Mouse (Mus musculus): ENCODE data around the gene Fbxo22. TPM values are rescaled to one million over a fixed set of nuclear protein-coding genes. Genes with fewer than 3 reads are reported as not detected.

The Fbxo22 gene
- polyA plus RNA-seq (2015; fragmentation: Nextera tagmentation; extraction: Ambion mirVana): 78.8 and 80.1 TPM in 2 replicates

DNA sequence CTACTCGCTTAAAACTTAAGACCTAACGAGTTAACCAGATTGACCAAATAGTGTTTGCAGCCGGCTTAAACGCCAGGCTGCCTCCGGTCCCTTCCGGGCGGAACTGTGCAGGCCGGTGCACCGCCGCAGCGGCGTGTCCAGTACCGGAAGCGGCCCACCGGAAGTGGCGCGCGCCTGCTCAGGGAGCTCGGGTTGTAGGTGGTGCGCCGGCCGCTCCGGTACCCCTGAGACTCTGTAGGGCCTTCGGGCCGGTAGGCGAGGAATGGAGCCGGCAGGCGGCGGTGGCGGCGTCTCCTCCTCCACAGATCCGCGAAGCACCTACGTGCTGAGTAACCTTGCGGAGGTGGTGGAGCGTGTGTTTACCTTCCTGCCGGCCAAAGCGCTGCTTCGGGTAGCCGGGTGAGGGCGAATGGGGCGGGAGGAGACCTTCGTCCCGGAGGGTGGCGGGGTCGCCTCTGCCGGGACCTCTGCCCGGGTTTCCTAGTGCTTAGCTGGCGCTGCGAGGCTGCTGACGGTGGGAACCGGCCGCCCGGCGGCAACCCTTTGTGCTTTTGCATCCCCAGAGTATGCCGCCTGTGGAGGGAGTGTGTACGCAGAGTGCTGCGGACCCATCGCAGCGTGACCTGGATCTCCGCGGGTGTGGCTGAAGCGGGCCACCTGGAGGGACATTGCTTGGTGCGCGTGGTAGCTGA lies at the start of gene Fbxo22:
Fbxo22 (plus strand) TSS at position 136 of the 692 bp plus-strand sequence.
- WGBS: under 1% methylated on average over 65 of the region's 65 CpGs
- peak; percentile 98 for ATAC-seq (ENCODE audit: low FRiP score)
- Histone ChIP-seq H3K9ac (replicated peaks) (peak within 1 kb of the TSS; percentile 84), H3K36me3 (peaks cover 10% of the 10 kb centered on the region), H3K4me3 (replicated peaks) (peak within 1 kb of the TSS; percentile 92), H3K27ac (replicated peaks) (peak within 1 kb of the TSS; percentile 91), H3K4me2 (peak within 1 kb of the TSS; percentile 72), H3K4me1 (peaks cover 32% of the 10 kb centered on the region), H3K27me3 (replicated peaks) (no peaks in the 10 kb centered on the region), H3K9me3 (replicated peaks) (no peaks in the 10 kb centered on the region)

DNA sequence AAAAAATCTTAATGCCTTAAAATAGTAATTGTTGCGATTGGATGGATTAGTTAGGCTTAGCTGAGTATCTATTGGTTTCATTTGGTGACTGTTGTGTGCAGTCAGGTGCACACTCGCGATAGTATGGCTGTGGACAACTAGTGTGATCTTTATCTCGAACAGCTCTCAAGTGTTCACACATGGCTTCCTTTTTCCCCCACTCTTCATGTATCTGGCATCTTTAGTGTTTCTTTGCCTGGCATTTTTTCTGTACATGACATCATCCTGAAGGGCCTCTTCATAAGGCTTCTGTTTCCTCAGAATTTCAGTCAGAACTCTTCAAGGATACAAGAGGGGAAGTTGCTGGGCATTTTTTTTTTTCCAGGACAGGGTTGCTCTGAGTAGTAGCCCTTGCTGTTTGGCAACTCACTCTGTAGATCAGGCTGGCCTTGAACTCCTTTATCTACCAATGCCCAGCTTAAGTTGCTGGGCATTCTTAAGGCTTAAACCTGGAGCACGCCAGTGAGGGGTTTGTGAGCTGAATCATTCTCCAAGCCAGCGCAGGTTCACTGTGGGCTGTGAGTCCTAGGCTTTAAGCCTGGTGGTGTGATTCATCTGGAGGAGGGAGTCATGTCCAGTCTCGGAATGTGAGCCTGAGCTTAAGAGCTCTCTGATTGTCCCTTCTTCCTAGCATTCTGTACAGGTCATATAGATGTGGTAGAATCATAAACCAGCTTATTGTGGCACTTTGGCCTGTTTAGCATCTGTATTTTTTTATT lies 37.9 kb upstream of the Fbxo22 start:
- Histone ChIP-seq H3K27me3 (replicated peaks) (no peaks in the 10 kb centered on the region), H3K4me2 (no peak overlapping the region), H3K9ac (replicated peaks) (no peak overlapping the region), H3K9me3 (replicated peaks) (no peaks in the 10 kb centered on the region), H3K4me3 (replicated peaks) (no peak overlapping the region), H3K27ac (replicated peaks) (no peak overlapping the region), H3K4me1 (no peaks in the 10 kb centered on the region), H3K36me3 (peaks cover 2% of the 10 kb centered on the region; the same call in 1 of the 2 replicates)
- 91% methylated on average over 7 of the region's 7 CpGs for WGBS
- no peak for ATAC-seq (ENCODE audit: low FRiP score)

DNA sequence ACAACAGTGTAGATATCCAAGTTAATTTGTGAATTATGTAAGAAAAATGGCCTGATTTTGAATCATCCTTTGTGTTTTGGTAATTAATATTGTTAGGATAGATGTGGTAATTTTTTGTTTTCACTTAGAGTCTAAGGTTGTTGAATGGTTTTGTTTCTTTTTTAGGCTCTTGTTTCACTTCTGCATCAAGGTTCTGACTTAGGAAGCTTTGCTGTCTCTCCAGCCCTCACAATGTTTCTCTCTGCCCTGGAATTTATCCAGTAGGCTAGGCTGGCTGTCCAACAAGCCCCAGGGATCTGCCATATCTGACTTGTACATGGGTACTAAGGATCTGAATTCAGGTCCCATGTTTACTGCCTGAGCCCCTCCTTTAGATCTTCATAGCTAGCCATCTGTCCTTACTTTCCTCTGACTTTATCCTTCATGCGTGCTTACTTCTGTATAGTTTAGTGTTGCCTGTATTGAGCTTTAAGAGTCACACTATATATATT lies 36.5 kb upstream of the Fbxo22 start:
- Histone ChIP-seq H3K9ac (replicated peaks) (no peak overlapping the region), H3K4me3 (replicated peaks) (no peak overlapping the region), H3K9me3 (replicated peaks) (no peaks in the 10 kb centered on the region), H3K27me3 (replicated peaks) (no peaks in the 10 kb centered on the region), H3K4me1 (no peaks in the 10 kb centered on the region), H3K36me3 (peaks cover 2% of the 10 kb centered on the region; the same call in 1 of the 2 replicates), H3K4me2 (no peak overlapping the region), H3K27ac (replicated peaks) (no peak overlapping the region)
- no peak for ATAC-seq (ENCODE audit: low FRiP score)
- WGBS: 97% methylated on average over 1 of the region's 1 CpGs

DNA sequence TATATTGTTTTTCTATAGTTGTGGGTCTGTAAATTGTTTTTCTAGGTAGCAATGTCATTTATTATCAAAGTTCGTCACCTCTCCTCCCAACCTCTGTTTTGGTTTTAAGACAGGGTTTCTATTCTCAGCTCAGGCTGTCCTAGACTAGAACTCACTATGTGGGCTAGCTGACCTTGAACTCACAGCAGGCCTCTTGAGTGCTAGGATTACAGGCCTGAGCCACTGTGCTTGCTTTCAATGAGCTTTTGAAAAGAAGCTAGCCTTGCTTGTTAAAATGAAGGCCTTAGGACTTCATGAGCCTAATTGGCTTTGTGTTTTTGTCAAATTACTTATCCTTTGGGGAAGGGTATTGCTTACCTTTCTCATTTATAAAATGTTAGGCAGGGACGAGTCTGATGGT lies 34.5 kb upstream of the Fbxo22 start:
- Histone ChIP-seq H3K9ac (replicated peaks) (no peak overlapping the region), H3K4me2 (no peak overlapping the region), H3K9me3 (replicated peaks) (no peaks in the 10 kb centered on the region), H3K36me3 (no peaks in the 10 kb centered on the region; the same call in 1 of the 2 replicates), H3K4me1 (no peaks in the 10 kb centered on the region), H3K4me3 (replicated peaks) (no peak overlapping the region), H3K27ac (replicated peaks) (no peak overlapping the region), H3K27me3 (replicated peaks) (no peaks in the 10 kb centered on the region)
- no peak for ATAC-seq (ENCODE audit: low FRiP score)
- 80% methylated on average over 2 of the region's 2 CpGs for WGBS

DNA sequence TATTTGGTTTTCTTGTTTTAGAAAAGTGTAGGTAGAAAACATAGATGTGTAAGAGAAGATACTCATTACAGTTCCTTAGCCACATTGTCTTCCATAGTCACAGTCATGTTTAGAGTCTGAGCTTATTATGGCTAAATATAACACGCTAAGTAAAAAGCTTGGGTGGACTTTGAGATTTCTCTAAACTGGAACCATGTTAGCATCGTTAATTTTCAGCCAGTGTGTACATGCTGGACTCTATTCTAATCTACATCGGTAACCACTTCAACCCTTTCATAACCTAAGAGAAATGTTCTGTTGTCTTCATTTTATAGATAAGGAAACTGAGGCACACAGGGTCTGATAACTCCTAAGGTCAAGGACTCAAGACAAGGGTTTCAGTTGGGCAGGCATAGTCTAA lies 12.8 kb upstream of the Fbxo22 start:
- peaks cover 23% of the 10 kb centered on the region for H3K36me3 ChIP-seq
- H3K27ac ChIP-seq (replicated peaks): no peak overlapping the region
- 94% methylated on average over 3 of the region's 3 CpGs for WGBS
- H3K27me3 ChIP-seq (replicated peaks): no peaks in the 10 kb centered on the region
- H3K4me3 ChIP-seq (replicated peaks): no peak overlapping the region
- no peaks in the 10 kb centered on the region for H3K9me3 ChIP-seq (replicated peaks)
- H3K4me2 ChIP-seq: no peak overlapping the region
- H3K4me1 ChIP-seq: no peaks in the 10 kb centered on the region
- H3K9ac ChIP-seq (replicated peaks): no peak overlapping the region
- ATAC-seq (ENCODE audit: low FRiP score): no peak

DNA sequence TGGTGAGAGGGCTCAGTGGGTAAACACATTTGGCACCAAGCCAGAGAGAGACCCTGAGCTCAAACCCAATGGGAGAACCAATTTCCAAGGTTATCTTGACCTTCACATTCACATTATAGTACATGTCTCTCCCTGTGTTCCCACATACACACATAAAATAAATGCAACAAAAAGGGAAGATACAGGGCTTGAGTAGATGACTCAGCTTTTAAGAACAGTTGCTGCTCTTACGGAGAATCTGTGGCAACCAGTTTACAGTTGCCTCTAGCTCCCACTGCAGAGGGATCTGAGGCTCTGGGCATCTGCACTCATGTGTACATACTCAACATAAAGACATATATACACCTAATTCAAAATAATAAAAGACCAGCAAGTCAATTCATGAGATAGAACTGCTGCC lies 10.5 kb upstream of the Fbxo22 start:
- Histone ChIP-seq H3K9me3 (replicated peaks) (no peaks in the 10 kb centered on the region), H3K4me2 (no peak overlapping the region), H3K4me1 (no peaks in the 10 kb centered on the region), H3K36me3 (peaks cover 11% of the 10 kb centered on the region), H3K9ac (replicated peaks) (no peak overlapping the region), H3K27ac (replicated peaks) (no peak overlapping the region), H3K27me3 (replicated peaks) (no peaks in the 10 kb centered on the region), H3K4me3 (replicated peaks) (no peak overlapping the region)
- ATAC-seq (ENCODE audit: low FRiP score): no peak
- WGBS: 98% methylated on average over 1 of the region's 1 CpGs

DNA sequence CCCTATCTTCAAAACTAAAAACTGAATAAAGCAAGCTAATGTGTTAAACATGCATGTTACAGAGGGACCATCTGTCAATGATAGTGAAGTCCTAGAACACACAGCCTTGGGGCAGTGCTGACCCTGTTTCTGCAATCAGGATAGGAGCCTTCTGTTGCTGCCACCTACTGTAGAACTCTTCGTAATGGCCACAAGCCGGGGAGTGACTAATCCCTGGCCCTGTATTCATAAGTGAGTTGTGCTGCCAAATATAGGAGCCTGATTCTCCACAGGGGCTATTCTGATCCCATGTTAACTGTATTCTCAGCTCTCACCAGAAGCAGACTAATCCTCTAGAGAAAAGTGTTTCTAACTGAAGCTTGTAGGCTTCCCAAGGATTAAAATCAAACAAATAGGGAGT lies 9.4 kb upstream of the Fbxo22 start:
- H3K36me3 ChIP-seq: peaks cover 10% of the 10 kb centered on the region
- no peaks in the 10 kb centered on the region for H3K27me3 ChIP-seq (replicated peaks)
- no peaks in the 10 kb centered on the region for H3K9me3 ChIP-seq (replicated peaks)
- H3K4me2 ChIP-seq: no peak overlapping the region
- H3K27ac ChIP-seq (replicated peaks): no peak overlapping the region
- H3K9ac ChIP-seq (replicated peaks): no peak overlapping the region
- no peak overlapping the region for H3K4me3 ChIP-seq (replicated peaks)
- WGBS: 74% methylated on average over 2 of the region's 2 CpGs
- ATAC-seq (ENCODE audit: low FRiP score): no peak
- H3K4me1 ChIP-seq: no peaks in the 10 kb centered on the region

DNA sequence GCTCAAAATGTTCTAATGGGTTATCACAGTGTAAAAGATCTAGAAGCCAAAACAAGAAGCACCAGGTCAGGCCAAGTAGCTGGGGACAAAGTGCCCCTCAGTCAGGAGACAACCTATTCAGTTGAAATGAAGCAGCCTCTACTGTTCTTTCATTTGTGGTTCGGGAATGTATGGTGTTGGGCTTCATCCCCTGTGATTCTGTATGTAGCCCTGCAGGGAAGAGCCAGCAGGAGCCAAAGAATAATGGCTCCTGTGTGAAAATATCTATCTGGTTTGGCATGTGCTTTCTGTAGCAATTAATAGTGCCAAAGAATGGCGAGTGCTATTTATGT lies 301 bp upstream of the Fbxo22 start:
- WGBS: 0% methylated on average over 2 of the region's 2 CpGs
- peak overlapping the region; percentile 72 for H3K4me2 ChIP-seq

DNA sequence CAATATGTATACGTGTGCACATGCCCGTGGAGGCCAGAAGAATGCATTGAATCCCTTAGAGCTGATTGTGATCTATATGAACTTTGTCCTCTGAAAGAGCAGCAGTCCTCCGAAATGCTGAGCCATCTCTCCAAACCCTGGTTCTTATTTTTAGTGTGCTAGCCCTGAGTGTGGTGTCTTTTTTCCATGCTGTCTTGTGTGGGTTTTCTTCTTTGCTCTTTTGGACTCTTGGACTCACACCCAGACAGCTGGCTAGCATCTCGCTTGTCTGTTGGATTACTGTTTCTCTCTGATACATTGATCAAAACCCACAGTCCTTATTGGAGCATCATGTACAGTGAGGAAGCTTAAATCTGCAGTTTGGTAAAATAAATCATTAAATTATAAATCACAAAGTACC lies 2.9 kb downstream of the Fbxo22 start:
- Histone ChIP-seq H3K36me3 (peaks cover 30% of the 10 kb centered on the region), H3K4me3 (replicated peaks) (no peak overlapping the region), H3K4me2 (peak overlapping the region; percentile 2; the same call in 1 of the 2 replicates), H3K9ac (replicated peaks) (no peak overlapping the region), H3K9me3 (replicated peaks) (no peaks in the 10 kb centered on the region), H3K4me1 (peaks cover 32% of the 10 kb centered on the region), H3K27me3 (replicated peaks) (no peaks in the 10 kb centered on the region), H3K27ac (replicated peaks) (no peak overlapping the region)
- ATAC-seq (ENCODE audit: low FRiP score): no peak
- WGBS: 87% methylated on average over 4 of the region's 4 CpGs

More for the DNA sequence above, 301 bp upstream of the Fbxo22 start:
- Histone ChIP-seq H3K36me3 (peaks cover 8% of the 10 kb centered on the region), H3K9ac (replicated peaks) (peak overlapping the region; percentile 84), H3K4me3 (replicated peaks) (peak overlapping the region; percentile 92), H3K9me3 (replicated peaks) (no peaks in the 10 kb centered on the region), H3K4me1 (peaks cover 32% of the 10 kb centered on the region), H3K27me3 (replicated peaks) (no peaks in the 10 kb centered on the region), H3K27ac (replicated peaks) (peak overlapping the region; percentile 91)
- peak; percentile 45 for ATAC-seq (ENCODE audit: low FRiP score)

DNA sequence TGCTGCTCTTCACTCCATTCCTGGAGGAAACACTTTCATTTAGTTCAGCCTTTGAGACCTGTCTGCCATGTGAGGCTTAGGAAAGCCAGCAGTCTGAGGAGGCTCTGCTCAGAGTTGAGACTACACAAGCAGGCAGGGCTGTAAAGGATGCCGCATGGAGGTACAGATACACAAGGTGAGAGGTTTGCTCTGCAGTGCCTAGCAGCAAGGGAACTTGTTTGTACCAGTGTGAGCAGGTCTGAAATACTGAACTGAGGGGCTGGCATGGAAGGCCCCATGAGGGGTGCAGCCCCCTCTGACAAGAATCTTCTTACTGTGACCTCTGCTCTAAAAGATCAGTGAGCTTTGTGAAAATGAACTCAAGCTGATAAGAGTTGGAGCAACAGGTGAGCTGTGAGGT lies 4.7 kb downstream of the Fbxo22 start:
- H3K4me3 ChIP-seq (replicated peaks): no peak overlapping the region
- H3K9ac ChIP-seq (replicated peaks): no peak overlapping the region
- H3K36me3 ChIP-seq: peaks cover 46% of the 10 kb centered on the region
- 90% methylated on average over 1 of the region's 1 CpGs for WGBS
- no peak for ATAC-seq (ENCODE audit: low FRiP score)
- no peak overlapping the region for H3K4me2 ChIP-seq
- H3K27me3 ChIP-seq (replicated peaks): no peaks in the 10 kb centered on the region
- no peaks in the 10 kb centered on the region for H3K9me3 ChIP-seq (replicated peaks)
- H3K4me1 ChIP-seq: peaks cover 25% of the 10 kb centered on the region
- no peak overlapping the region for H3K27ac ChIP-seq (replicated peaks)

DNA sequence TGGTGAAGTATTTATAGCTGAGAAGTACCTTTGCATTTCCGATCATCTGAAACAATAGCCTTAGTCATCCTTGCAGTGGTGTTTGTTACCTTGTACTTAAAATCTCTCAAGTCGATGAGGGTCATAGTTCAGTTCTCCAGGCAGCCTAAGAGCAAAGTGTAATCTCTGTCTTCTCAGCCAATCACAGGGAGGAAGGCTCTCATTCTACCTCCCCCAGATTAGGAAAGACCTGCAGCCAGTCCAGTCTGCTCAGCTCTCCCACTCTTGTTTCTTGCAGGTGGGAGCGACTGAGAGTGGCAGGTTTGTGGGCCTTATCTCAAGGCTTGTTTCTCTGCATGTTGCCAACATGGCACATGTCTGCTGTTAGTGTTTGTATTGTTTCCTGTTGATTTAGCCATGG lies 6.3 kb downstream of the Fbxo22 start:
- H3K9ac ChIP-seq (replicated peaks): no peak overlapping the region
- H3K36me3 ChIP-seq: peaks cover 62% of the 10 kb centered on the region
- H3K4me2 ChIP-seq: no peak overlapping the region
- WGBS: 87% methylated on average over 3 of the region's 3 CpGs
- no peaks in the 10 kb centered on the region for H3K27me3 ChIP-seq (replicated peaks)
- H3K4me3 ChIP-seq (replicated peaks): no peak overlapping the region
- H3K27ac ChIP-seq (replicated peaks): no peak overlapping the region
- ATAC-seq (ENCODE audit: low FRiP score): no peak
- H3K4me1 ChIP-seq: peaks cover 15% of the 10 kb centered on the region
- no peaks in the 10 kb centered on the region for H3K9me3 ChIP-seq (replicated peaks)

DNA sequence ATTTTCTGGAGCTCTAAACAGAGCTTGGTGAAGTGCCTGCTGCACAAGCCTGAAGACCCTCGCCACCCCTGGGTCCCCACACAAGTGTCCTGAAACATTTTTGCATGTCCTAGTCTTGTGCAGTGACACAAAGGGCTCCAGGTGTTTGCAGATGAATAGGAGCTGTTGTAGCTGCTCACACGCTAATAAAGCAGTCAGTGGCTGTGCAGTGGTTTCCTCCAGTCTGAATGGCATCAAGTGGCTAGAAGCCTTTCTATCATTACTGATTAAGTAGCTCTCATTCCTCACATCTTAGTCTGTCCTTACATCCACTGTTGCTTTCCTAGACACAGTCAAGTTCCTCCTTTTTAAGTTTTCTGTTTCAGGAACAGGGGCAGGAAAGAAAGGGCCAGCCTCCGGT lies 6.9 kb downstream of the Fbxo22 start:
- no peaks in the 10 kb centered on the region for H3K27me3 ChIP-seq (replicated peaks)
- no peaks in the 10 kb centered on the region for H3K9me3 ChIP-seq (replicated peaks)
- WGBS: 81% methylated on average over 3 of the region's 3 CpGs
- no peak for ATAC-seq (ENCODE audit: low FRiP score)
- peaks cover 9% of the 10 kb centered on the region for H3K4me1 ChIP-seq
- H3K4me3 ChIP-seq (replicated peaks): no peak overlapping the region
- no peak overlapping the region for H3K4me2 ChIP-seq
- no peak overlapping the region for H3K27ac ChIP-seq (replicated peaks)
- peaks cover 68% of the 10 kb centered on the region for H3K36me3 ChIP-seq
- no peak overlapping the region for H3K9ac ChIP-seq (replicated peaks)
